Mouse (Mus musculus): Measurements from ENCODE around the gene Epp13. TPM values are rescaled to one million over a fixed set of nuclear protein-coding genes. Genes with fewer than 3 reads are reported as not detected.
"Not testable (repeated sequence)": the region's sequence is repeated elsewhere in the genome, so short reads cannot be mapped to it uniquely, and the experiment has no call there.

Gene Epp13
- polyA plus RNA-seq, 1 experiment, result 40.1 TPM

DNA sequence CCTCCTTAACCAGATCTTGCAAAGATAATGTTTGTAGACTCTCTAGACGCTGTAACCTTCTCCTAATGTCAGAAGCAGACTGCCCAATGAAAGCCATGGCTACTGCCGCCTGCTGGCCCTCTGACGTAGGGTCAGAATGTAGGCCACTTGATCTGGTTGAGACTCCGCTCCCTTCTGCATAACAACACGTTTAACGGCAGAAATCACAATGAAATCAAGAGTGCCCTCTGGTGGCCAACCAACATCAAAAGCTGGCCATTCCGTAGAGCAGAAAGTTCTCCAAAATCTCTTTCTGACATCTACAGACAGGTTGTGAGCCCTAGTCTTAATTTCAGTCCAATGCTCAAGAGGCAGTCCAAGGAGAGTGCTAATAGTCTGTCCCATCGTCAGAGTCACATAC lies 24.0 kb upstream of the Epp13 start:
- not testable (repeated sequence) for H3K9ac ChIP-seq (ENCODE audit: low read depth, poor library complexity, severe bottlenecking); H3K27ac ChIP-seq (ENCODE audit: insufficient read depth, low read length); H3K4me3 ChIP-seq (ENCODE audit: low read depth, low read length); H3K36me3 ChIP-seq (ENCODE audit: control insufficient read depth, insufficient read depth, low read length, poor library complexity, severe bottlenecking); H3K4me1 ChIP-seq (ENCODE audit: control insufficient read depth, insufficient read depth, low read length); H3K9me3 ChIP-seq (replicated peaks; ENCODE audit: control insufficient read depth, insufficient read depth, low read length, poor library complexity, severe bottlenecking); H3K27me3 ChIP-seq (ENCODE audit: control insufficient read depth, insufficient read depth, low read length, poor library complexity, severe bottlenecking)
- peak; percentile 46 for TF ChIP-seq CTCF (IDR thresholded peaks at IDR 0.05; ENCODE audit: low read depth, low read length)

DNA sequence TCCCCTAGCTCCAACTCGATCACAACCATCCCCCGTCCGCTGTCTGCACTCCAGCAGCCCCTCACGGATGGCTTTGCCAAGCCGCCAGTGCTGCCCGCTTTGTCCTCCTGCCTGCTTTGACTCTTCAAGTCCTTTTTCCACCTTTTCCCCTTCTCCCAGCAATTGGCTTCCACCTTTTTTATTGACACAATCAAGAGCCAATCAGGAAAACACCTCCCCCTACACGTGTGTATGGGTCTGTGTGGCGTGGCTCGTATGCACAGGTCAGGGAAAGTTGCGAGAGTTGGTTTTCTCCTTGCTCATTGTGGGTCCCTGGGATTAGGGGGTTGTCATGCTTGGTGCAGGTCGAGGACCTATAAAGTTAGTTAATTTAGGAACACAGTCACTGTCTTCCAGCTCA lies 12.7 kb upstream of the Epp13 start:
- TF ChIP-seq POLR2A (IDR thresholded peaks at IDR 0.05; ENCODE audit: insufficient read depth, low read length) (no peak), EP300 (IDR thresholded peaks at IDR 0.05; ENCODE audit: insufficient read depth, low read depth, low read length) (no peak), CTCF (IDR thresholded peaks at IDR 0.05; ENCODE audit: low read depth, low read length) (no peak)
- Histone ChIP-seq H3K4me1 (ENCODE audit: control insufficient read depth, insufficient read depth, low read length) (no peaks in the 10 kb centered on the region), H3K4me3 (ENCODE audit: low read depth, low read length) (peak overlapping the region; percentile 71)

DNA sequence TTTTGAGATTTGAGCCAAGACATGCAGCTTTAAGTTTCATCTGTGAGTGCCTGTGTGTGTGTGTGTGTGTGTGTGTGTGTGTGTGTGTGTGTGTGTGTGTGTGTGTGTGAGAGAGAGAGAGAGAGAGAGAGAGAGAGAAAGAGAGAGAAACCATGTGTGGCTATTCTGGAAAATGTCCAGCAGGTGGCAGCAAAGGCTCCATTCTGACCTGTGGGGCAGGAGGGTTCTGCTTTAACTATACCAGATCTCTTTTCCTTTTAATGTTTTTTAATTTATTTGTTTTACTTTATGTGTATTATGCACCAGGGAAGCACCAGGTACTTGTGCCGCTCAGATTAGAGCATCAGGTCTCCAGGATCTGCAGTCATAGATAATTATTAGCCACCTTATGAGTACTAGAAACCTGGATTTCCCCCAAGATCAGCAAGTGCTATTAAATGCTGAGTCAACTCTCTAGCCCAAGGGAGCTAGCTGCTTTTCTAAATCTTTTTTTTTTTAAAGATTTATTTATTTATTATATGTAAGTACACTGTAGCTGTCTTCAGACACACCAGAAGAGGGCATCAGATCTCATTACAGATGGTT lies 11.6 kb upstream of the Epp13 start:
- H3K4me1 ChIP-seq (ENCODE audit: control insufficient read depth, insufficient read depth, low read length); H3K27me3 ChIP-seq (ENCODE audit: control insufficient read depth, insufficient read depth, low read length, poor library complexity, severe bottlenecking); H3K36me3 ChIP-seq (ENCODE audit: control insufficient read depth, insufficient read depth, low read length, poor library complexity, severe bottlenecking); H3K4me3 ChIP-seq (ENCODE audit: low read depth, low read length); H3K9ac ChIP-seq (ENCODE audit: low read depth, poor library complexity, severe bottlenecking); H3K27ac ChIP-seq (ENCODE audit: insufficient read depth, low read length); H3K9me3 ChIP-seq (replicated peaks; ENCODE audit: control insufficient read depth, insufficient read depth, low read length, poor library complexity, severe bottlenecking): not testable (repeated sequence)
- peak; percentile 55 for TF ChIP-seq CTCF (IDR thresholded peaks at IDR 0.05; ENCODE audit: low read depth, low read length)

More for the DNA sequence above, 12.7 kb upstream of the Epp13 start:
- Histone ChIP-seq H3K27me3 (ENCODE audit: control insufficient read depth, insufficient read depth, low read length, poor library complexity, severe bottlenecking) (no peaks in the 10 kb centered on the region), H3K9me3 (replicated peaks; ENCODE audit: control insufficient read depth, insufficient read depth, low read length, poor library complexity, severe bottlenecking) (no peaks in the 10 kb centered on the region), H3K27ac (ENCODE audit: insufficient read depth, low read length) (no peak overlapping the region), H3K36me3 (ENCODE audit: control insufficient read depth, insufficient read depth, low read length, poor library complexity, severe bottlenecking) (no peaks in the 10 kb centered on the region), H3K9ac (ENCODE audit: low read depth, poor library complexity, severe bottlenecking) (peak overlapping the region; percentile 8)

DNA sequence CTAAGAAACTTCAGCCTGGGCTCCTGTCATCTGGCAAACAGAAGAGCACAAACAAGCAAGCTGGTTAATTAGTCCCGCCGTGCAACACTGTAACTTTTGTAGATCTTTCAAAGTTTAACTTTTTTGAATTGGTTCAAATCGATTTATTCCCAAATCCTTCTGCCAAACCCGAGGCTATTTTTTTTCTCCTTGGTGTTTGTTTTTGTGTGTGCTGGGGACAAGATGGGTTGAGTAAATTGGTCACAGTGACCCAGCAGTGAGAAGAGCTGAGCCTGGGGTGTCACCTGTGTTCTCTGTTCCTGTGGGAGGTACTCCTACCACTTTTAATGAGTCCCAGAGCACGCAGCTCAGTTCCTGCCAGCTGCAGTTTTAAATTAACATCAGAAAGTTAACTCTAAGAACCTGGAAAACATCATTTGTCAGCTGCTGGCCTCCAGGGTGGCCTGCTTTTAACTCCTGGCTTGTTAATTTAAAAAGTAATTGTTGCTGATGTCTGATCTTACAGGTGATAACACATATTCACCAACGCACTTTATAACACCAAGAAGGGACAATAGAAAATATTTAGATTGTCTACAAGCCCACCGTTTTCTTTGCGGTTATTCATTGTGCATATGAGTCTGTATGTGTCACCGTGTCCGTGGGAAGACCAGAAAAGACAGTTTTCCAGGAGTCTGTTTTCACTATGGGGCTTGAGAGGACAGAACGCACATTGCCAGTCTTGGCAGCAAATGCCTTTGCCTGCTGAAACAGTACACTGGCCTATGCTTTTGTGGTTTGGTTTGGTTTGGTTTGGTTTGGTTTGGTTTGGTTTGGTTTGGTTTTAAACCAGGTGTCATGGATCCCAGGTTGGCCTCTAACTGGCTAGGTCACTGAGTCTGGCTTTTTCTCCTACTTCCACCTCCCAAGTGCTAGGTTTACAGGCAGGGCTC lies 7.9 kb upstream of the Epp13 start:
- Histone ChIP-seq H3K27ac (ENCODE audit: insufficient read depth, low read length) (peak overlapping the region; percentile 66), H3K9ac (ENCODE audit: low read depth, poor library complexity, severe bottlenecking) (no peak overlapping the region), H3K36me3 (ENCODE audit: control insufficient read depth, insufficient read depth, low read length, poor library complexity, severe bottlenecking) (no peaks in the 10 kb centered on the region), H3K4me1 (ENCODE audit: control insufficient read depth, insufficient read depth, low read length) (no peaks in the 10 kb centered on the region), H3K4me3 (ENCODE audit: low read depth, low read length) (no peak overlapping the region), H3K9me3 (replicated peaks; ENCODE audit: control insufficient read depth, insufficient read depth, low read length, poor library complexity, severe bottlenecking) (no peaks in the 10 kb centered on the region), H3K27me3 (ENCODE audit: control insufficient read depth, insufficient read depth, low read length, poor library complexity, severe bottlenecking) (no peaks in the 10 kb centered on the region)
- peak; percentile 76 for TF ChIP-seq EP300 (IDR thresholded peaks at IDR 0.05; ENCODE audit: insufficient read depth, low read depth, low read length)
- TF ChIP-seq POLR2A (IDR thresholded peaks at IDR 0.05; ENCODE audit: insufficient read depth, low read length), result no peak

DNA sequence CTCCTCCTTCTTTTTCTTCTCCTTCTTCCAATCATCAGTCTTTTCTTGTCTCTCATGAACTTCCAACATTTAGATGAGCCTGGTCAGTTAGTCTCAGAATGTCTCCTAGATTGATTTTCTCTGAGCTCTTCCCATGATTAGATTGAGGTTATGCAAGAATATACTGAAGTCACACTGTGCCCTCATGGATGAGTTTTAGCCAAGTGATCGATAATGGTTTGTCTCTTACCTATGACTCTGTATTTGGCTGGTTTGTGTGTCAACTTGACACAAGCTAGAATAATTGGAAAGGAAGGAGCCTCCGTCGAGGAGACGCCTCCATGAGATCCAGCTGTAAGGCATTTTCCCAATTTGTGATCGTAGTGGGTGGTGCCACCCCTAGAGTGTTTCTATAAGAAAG lies 1.9 kb downstream of the Epp13 start:
- H3K9ac ChIP-seq (ENCODE audit: low read depth, poor library complexity, severe bottlenecking), result no peak overlapping the region
- no peak for TF ChIP-seq CTCF (IDR thresholded peaks at IDR 0.05; ENCODE audit: low read depth, low read length)
- no peak for TF ChIP-seq EP300 (IDR thresholded peaks at IDR 0.05; ENCODE audit: insufficient read depth, low read depth, low read length)
- no peaks in the 10 kb centered on the region for H3K4me1 ChIP-seq (ENCODE audit: control insufficient read depth, insufficient read depth, low read length)
- no peaks in the 10 kb centered on the region for H3K27me3 ChIP-seq (ENCODE audit: control insufficient read depth, insufficient read depth, low read length, poor library complexity, severe bottlenecking)
- H3K4me3 ChIP-seq (ENCODE audit: low read depth, low read length), result no peak overlapping the region
- peaks cover 6% of the 10 kb centered on the region for H3K9me3 ChIP-seq (replicated peaks; ENCODE audit: control insufficient read depth, insufficient read depth, low read length, poor library complexity, severe bottlenecking)
- H3K27ac ChIP-seq (ENCODE audit: insufficient read depth, low read length), result no peak overlapping the region; the same call in 1 of the 2 replicates
- no peaks in the 10 kb centered on the region for H3K36me3 ChIP-seq (ENCODE audit: control insufficient read depth, insufficient read depth, low read length, poor library complexity, severe bottlenecking)

DNA sequence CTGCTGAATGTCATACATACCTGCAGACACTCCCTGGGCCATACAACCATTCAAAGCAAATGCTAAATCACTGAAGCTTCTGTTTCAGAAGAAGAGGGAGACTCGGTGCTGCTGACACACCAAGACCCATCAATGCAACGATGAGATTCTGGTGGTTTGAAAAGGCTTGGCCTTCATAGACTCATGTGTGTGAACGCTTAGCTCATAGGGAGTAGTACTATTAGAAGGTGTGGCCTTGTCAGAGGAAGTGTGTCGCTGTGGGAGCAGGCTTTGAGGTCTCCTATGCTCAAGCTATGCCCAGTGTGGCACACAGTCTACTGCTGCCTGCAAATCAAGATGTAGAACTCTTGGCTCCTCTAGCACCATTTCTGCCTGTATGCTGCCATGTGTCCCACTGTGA lies 4.9 kb downstream of the Epp13 start:
- H3K27me3 ChIP-seq (ENCODE audit: control insufficient read depth, insufficient read depth, low read length, poor library complexity, severe bottlenecking), result no peaks in the 10 kb centered on the region
- peak overlapping the region; percentile 100 for H3K27ac ChIP-seq (ENCODE audit: insufficient read depth, low read length)
- H3K36me3 ChIP-seq (ENCODE audit: control insufficient read depth, insufficient read depth, low read length, poor library complexity, severe bottlenecking), result no peaks in the 10 kb centered on the region
- no peak overlapping the region for H3K9ac ChIP-seq (ENCODE audit: low read depth, poor library complexity, severe bottlenecking)
- no peaks in the 10 kb centered on the region for H3K4me1 ChIP-seq (ENCODE audit: control insufficient read depth, insufficient read depth, low read length)
- peaks cover 5% of the 10 kb centered on the region for H3K9me3 ChIP-seq (replicated peaks; ENCODE audit: control insufficient read depth, insufficient read depth, low read length, poor library complexity, severe bottlenecking)
- no peak overlapping the region for H3K4me3 ChIP-seq (ENCODE audit: low read depth, low read length)
- TF ChIP-seq EP300 (IDR thresholded peaks at IDR 0.05; ENCODE audit: insufficient read depth, low read depth, low read length) (no peak), CTCF (IDR thresholded peaks at IDR 0.05; ENCODE audit: low read depth, low read length) (no peak), POLR2A (IDR thresholded peaks at IDR 0.05; ENCODE audit: insufficient read depth, low read length) (no peak)
